Mouse (Mus musculus): ENCODE results near the gene Gpr34.

Gpr34 gene

DNA sequence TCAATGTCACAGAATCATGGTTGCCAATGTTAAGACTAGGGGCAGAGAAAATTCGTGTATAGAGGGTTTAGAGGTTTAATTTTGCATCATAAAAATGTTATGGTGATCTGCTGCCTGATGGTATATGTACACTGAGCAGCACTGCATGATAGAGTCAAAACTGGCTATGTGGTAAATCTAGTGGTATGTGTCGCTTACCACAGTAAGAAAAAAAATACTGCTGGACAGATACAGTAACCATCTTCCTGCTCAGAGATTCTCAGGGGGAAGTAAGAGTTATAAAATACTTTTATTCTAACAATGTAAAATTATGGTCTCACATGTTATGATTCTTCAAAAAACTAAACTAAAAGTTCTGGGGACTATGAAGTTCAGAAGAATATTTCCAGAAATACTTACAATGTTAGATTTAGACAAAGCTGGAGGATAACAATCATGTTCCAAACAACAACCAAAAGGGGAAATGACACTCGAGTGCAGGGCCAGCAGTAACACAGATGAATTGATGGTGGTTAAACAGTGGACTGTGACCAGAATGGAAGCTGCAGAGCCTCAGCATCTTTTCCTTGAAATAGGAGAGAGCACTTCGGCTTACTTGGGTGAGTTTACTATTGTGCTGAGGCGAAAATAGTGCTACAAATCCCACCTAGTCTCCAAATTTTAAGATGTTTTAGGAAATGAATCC, at the start of gene Gpr34:
Gene Gpr34, plus strand, starts transcription at position 491 of the 685 bp plus-strand sequence.
- DNase-seq (ENCODE audit: low read depth, low spot score): no peak

DNA sequence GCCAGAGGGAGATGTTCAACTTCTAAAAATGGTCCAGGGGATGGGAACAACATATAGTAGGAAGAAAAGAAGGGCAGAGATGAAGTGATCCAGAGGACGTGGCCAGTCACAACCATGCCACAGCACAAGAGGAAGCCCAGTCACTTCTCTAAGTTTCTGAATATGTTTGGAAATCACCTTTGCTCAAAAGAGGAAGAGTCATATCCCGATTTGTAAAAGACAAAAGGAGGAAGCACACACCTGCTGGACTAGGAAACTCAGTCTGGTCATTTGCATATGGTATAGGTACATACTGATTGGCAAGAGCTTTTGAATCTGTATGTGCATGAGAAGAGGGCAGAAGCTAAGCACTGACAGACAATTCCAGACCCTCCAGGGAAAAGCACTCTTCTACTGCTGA, 32.5 kb upstream of the Gpr34 start:
- no peak for DNase-seq (ENCODE audit: low read depth, low spot score)

DNA sequence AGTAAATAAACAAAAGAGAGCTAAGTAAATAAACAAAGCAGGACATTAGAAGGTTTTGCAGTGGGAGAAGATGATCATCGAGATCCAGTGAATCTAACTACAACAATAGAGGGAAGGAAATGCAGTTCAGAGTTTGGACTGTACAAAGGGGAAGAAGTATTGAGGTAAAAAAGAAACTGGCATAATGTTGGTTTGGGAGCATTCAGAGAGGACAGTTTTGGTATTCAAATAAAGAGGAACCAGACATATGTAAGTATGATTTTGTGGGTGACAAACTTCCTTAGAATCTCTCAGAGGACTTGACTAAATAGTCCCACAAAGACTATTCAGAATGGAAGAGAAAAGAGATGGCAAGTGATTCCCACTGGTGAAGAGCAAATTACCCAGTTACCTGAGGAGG, 31.9 kb upstream of the Gpr34 start:
- no peak for DNase-seq (ENCODE audit: low read depth, low spot score)

DNA sequence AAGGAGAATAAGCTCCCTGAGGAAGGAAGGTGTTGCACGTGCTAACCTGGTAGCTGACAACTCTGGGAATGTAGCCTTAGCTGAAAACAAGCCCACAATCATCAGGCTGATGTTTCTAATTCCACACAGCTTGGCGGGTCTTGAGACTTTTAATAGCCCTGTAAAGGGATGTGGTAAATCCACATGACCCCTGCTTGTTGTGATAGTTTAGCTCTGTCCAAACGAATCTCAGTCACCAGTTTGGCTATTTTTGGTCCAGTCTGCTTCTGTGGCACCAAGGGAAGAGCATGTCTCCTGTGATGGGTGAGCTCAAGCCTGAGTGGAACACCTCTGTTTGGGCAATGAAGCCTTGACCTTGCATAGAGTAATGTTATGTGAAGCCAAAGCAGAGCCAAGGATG, 25.1 kb upstream of the Gpr34 start:
- DNase-seq (ENCODE audit: low read depth, low spot score): no peak

DNA sequence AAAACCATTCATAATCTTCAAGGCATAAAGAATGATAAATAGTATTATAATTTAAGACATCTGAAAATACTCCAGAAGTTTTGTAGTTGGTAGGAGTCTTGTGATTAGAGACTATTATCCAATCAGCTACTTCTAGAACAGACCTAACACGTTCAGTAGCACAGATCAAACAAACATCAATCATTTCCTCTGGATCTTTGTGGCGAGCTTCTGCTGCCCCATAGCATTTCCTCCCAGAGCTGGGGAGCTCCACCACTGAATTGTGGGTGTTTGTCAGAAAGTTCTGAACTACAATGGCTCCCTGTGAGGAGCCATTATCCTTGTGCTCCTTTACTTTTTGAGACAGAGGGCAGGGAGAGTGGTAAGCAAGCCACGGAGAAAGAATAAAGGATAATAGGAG, 24.1 kb upstream of the Gpr34 start:
- no peak for DNase-seq (ENCODE audit: low read depth, low spot score)

DNA sequence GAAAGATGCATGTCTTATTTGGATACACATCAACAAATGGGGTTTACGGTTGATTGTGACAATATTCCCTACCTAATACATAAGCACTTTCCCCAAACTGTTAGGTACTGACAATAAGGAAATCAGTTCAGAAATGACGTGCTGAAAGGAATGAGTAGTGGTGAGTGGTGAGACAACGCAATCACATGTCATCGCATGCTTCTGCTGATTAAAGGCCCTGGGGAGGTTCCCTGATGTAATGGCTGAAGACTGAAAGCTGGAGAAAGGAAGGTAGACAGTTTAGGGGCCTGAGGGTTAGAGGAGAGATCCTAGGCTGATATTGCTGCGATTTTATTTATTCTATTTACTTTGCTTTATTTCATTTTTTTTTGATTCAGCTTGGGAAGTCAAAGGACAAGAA, 20.8 kb upstream of the Gpr34 start:
- no peak for DNase-seq (ENCODE audit: low read depth, low spot score)

DNA sequence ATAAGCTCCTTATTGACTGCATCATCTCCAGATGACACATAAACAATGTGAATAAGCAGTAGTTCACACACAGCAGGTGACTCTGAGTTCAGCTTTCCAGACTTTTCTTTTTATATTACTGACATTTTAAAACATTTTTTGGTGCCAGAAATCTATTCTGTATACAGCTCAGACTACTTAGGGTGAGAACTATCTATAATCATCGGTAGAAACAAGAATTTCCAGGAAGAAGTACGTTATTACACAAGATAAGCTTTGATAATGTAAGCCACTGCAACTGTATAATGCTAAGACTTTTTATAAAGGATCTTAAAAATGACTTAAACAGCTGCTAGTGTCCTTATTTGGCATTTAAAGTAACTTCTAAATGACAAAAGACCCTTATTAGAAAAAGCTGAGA, 19.8 kb upstream of the Gpr34 start:
- no peak for DNase-seq (ENCODE audit: low read depth, low spot score)

DNA sequence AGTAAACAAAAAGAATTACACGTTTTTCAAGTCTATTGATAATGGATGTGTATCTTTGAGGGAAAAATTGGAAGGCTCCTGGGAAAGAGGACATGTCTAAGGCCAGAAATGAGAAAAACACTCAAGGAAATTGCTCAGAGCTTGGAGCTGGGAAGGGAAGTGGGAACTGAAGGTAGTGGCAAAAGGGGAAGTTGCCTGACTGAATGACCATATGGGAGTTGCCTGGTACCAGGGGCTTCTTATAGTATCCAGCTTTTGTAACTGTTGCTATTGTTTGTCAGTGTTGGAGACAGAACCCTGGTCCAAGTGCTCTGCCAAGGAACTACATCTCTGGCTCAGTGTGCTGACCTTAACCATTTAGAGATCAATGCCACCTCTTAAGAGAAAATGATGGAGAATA, 15.2 kb upstream of the Gpr34 start:
- no peak for DNase-seq (ENCODE audit: low read depth, low spot score)

DNA sequence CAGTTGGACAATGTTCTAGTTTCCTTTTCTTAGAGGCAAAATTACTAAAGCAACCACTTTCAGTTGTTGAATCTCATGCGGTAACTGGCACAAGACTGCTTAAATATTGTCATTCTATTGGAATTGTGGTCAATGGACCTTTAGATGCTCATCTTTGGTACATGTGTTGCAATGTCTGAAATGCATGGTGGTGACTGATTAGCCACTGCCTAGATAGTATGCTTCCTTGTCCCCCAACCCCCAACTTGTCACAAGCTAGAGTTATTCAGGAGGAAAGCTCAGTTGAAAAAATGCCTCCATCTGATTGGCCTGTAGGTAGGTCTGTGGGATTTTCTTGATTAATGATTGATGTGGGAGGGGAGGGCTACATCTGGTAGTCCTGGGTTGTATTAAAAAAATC, 14.6 kb upstream of the Gpr34 start:
- no peak for DNase-seq (ENCODE audit: low read depth, low spot score)

DNA sequence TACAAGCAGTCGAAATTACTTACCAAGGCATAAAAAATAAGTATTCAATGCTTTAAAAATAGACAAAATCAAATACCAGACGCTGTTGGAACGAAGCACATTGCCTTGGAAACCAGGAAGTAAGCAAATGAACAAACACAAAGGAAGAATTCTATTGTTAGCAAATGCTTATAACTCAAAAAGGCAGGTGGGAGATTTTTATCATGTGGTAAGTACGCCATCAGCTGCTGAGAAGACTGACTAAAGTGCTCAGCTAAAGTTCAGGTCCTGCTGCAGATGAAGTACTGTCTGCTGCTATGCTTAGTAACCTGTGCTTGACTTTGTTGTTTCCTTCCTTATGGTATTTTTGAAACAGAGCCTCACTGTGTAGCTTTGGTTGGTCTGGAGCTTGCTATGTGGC, 13.4 kb upstream of the Gpr34 start:
- DNase-seq (ENCODE audit: low read depth, low spot score): no peak

DNA sequence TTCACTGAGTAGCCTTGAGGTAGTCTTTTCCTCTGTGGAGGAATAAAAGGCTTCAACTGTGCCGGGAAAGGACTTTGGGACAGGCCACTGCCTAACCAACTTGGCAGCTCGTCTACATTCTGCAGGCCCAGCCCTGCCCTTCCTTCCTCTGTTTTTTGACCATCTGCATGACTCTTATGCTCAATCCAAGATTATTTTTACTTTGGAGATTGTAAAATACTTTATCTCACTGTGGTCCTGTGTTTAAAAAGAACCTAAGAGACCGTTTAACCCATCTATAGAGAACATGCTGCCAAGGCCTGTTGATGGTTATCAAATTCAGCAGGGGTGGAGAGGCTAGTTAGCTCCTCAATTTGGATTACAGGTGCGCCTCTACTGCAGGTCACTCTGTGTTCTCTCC, 10.4 kb upstream of the Gpr34 start:
- no peak for DNase-seq (ENCODE audit: low read depth, low spot score)

DNA sequence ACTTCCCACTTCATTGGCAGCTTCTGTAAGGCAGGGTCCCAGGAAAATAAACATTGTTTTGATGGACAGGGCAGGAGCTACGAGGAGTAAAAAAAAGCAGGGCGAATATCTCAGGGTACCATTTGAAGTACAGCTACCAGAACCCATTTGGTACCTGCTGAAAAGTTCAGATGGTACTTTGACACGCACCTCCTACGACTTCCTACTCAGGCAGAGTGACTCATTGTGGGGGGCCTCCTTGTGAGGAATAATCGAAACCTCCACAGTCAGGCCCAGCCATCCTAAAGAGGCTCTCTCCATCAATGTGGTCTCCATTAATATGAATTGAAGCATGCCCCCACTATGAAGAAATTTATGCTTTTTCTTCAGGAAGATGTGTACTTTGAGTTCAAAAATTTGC, 9.2 kb upstream of the Gpr34 start:
- DNase-seq (ENCODE audit: low read depth, low spot score): no peak

DNA sequence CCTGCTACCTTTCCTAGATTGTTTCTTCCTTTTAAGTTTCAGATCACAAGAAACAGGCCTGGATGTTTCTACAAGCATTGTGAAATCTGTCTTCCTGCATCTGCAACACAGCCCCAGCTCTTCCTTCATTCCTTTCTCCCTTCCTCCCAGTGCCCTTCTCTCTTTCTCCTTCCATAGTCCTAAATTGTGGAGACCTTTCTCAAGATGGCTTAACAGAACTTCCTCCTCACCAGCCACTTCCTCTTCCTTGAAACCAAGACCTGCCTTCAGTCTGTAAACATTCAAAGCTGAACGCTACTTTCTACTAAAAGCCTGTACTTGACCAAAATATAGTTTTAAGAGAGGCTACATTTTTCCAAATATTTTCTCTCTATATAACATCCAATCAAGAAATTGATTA, 4.5 kb downstream of the Gpr34 start:
- DNase-seq (ENCODE audit: low read depth, low spot score): no peak

DNA sequence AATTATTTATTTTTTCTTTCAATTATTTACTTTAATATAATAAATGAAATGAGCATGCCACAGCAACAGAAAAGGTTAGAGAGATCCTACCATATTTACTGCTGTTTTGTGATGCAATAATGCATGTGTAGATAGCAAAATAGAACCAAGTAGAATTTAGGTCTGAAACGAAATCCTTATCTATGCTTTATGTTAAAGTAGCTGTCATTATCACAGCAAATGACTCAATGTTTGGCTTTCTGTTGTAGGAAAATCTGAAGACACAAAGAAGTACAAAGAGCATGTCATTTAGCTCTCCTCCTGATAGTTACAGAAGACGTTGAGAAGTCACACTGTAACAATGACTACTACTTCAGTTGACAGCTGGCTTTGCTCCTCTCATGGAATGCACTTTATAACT, 7.0 kb downstream of the Gpr34 start:
- DNase-seq (ENCODE audit: low read depth, low spot score): no peak

DNA sequence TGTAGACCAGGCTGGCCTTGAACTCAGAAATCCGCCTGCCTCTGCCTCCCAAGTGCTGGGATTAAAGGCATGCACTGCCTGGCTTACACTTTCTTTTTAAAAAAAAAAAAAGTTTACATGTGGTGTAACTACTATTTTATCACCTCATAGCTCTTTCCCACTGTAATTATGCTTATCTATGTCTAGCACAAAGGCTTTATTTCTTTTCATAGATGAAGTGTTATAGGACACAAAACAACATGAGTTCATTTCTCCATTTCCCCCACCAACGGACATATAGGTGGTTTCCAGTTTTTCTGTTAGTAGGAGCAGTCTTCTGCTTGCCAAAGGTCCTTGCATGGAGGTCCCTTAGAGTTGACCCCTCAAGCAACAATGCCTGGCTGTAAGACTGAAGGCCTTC, 20.0 kb downstream of the Gpr34 start:
- DNase-seq (ENCODE audit: low read depth, low spot score): no peak

DNA sequence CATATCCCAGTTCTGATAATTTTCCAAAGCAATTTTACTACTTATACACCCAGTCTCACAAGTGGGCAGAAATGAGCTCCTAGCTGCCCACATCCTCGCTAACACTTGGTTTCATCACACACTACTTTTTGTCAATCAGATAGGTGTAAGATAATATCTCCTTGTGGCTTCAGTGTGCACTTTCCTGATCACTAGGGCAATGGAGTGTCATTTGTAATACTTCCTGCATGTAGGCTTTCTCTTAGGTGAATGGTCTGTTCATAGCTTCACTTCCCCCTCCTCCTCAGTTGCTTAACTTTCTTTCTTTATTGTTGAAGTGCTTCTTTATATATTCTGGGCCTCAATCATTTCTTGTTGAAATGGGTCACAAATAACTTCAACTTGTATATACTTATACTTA, 20.4 kb downstream of the Gpr34 start:
- no peak for DNase-seq (ENCODE audit: low read depth, low spot score)

DNA sequence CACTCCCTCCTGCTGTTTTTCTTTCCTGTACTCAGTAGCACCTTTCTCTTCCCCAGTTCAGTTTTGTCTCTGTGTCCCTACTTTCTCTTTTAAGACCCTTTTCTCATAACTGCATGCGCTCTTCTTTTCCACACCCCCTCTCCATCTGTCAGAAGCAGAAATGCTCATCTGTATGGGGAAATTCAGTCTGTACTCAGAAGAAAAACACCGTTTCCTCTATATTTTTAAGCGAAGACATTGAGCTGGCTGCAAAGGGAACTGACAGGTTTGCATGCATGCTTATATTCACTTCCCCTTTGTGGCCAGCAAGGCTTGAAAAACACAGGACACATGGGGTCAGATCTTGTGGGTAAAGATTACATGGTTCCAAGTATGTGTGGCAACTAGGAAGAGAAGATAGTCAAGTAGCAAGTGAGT, 23.1 kb downstream of the Gpr34 start:
- no peak for DNase-seq (ENCODE audit: low read depth, low spot score)

DNA sequence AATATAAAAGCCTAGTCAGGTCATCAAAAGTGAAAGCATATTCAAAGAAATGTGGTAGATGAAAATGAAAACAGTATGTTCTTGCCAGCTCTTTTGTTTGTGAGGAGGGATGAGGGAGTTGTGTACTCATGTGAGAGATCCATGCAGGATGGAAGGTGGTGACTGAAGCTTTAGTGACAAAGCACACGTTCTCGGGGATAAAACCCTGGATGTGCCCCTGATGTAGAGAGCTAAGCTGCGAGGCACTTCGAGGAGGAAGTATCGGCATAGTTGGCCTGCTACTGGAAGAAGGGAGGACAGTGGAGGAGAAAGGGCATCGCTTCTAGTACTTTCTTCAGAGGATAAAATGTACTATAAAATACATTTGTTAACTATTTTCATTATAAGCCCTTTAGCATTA, 24.0 kb downstream of the Gpr34 start:
- DNase-seq (ENCODE audit: low read depth, low spot score): no peak

DNA sequence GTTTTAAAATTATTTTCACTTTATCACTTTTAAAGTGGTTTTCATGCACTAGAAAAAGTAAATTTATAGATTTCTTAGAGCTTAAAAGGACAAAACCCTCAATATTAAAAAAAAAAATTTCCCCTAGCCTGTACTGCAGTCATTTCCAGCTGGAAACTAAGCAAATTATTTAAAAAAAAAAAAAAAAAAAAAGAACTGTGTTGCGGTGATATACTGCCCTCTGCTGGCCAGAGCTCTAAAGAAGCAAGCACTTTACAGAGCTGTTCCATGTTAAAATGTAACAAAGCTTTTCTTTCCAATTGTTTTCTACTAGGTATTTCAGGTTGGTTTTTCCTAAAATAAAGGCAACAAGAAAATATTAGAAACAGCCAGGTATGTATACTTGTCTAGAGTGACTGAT, 24.8 kb downstream of the Gpr34 start:
- DNase-seq (ENCODE audit: low read depth, low spot score): peak; percentile 27

DNA sequence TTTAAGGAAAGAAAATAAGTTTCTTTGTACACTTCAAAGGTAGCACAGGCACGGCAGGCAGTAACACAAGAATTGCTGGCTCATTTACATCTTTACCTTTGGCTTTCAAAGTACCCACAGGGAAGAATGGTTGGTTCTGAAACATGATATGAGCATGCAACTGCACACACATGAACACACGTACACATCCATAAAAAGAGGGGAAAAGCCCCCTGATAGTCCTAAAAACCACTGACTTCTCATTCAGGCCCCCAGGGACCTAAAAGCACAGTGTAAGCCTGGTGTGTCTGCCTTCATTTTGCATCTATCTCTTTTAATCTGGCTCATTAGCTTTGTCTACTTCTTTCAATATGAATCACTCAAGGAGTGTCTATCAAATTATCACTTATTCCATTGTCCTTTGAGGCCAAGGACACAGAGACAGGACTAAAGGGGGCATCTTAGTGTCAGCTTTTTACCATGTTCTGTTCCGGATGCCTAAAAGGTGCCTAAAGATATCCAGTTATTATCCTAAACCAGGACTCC, 26.8 kb downstream of the Gpr34 start:
- no peak for DNase-seq (ENCODE audit: low read depth, low spot score)

DNA sequence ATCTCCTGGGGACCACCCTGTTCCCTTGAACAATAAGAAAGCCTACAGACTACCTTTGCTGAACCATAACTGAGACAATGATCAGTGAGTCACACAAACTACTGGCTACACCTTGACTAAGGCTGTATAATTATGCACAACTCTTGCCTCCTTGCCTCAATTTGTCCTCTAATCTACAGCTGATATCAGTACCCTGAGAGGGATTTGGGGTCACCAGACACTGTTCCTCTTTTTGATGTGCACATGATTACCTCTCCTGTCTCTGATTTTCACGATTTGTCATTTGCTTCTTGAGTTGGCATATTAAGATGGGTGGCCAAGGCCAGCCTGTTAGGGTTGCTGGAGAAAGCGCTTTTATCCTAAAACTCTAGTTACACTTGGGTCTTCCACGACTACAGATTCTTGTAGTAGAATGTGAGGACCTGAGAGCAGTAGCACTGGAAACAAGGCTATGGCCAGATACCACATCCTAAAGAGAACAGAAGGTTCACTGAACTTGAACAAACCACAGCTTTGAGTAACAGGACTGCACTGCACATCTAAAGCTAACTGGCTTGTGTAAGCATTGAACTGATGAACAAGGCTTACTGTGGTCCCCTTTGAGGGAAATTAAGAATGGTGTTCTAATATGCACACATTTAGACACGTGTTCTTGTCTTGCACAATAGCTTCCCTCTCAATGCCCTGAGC, 27.5 kb downstream of the Gpr34 start:
- no peak for DNase-seq (ENCODE audit: low read depth, low spot score)

DNA sequence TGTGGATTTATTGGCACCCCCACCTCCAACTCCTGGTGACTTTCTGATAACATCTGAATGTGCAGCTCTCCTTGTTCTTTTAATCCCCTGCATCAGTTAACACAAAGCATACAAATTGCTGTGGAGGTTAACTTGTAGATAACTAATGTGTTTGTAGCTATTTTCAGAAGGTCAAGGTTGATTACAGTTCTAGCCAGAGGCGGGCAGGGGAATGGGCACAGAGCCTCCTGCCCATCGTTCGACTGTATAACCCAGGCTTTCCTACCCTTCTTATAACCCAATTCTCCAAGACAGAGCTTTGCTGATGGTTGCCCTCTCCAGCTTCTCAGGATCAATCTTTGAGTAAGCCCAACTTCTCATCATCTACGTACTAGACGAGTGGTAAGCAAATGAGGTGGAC, 29.2 kb downstream of the Gpr34 start, which contains the start of gene Gpr82:
Gene Gpr82, plus strand, starts transcription at position 301 of the 400 bp plus-strand sequence.
- no peak for DNase-seq (ENCODE audit: low read depth, low spot score)

DNA sequence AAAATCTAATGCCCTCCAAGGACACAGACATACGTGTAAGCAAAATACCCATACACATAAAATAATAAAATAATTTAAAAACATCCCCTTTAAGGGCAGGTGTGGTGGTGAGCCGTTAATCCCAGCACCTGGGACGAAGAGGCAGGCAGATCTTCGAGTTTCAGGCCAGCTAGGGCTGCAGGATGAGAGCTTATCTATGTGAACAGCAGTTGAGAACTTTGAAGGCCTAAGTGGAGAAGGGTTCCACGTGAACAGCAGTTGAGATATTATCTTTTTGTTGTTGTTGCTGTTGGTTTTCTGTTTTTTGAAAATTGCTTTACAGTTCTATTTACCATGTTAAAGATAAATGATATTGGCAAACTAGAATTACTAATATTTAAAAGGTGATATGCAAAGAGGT, 37.0 kb downstream of the Gpr34 start:
- DNase-seq (ENCODE audit: low read depth, low spot score): no peak

All from c-Kit-negative CD71-positive TER-119-positive erythroid progenitor cells, embryonic 14.5 days (primary cell).